Mouse (Mus musculus): ENCODE data around the gene Rlim. TPM values are rescaled to one million over a fixed set of nuclear protein-coding genes. Genes with fewer than 3 reads are reported as not detected.
A peak's percentile ranks its signal among the peaks of the same experiment; 100 is the strongest.

Rlim gene
- total RNA-seq, 2 experiments from 2014 or later: 48.5 to 52.3 TPM

GRCm38 (mm10) chrX:103980036-103980435 lies 1.0 kb downstream of the Rlim start:
- H3K4me3 ChIP-seq: peak overlapping the region; percentile 72
- no peak for TF ChIP-seq CTCF (conservative IDR thresholded peaks at IDR 0.05)
- peak overlapping the region; percentile 93 for H3K27ac ChIP-seq
- DNase-seq (ENCODE audit: low spot score in 2 of 2): no peak

GRCm38 (mm10) chrX:103939701-103940100 lies 41.4 kb downstream of the Rlim start:
- H3K4me3 ChIP-seq: no peak overlapping the region
- DNase-seq (ENCODE audit: low spot score in 2 of 2): no peak
- TF ChIP-seq CTCF (conservative IDR thresholded peaks at IDR 0.05): no peak
- no peak overlapping the region for H3K27ac ChIP-seq

GRCm38 (mm10) chrX:103937333-103937732 lies 43.8 kb downstream of the Rlim start:
- Histone ChIP-seq H3K4me3 (no peak overlapping the region), H3K27ac (no peak overlapping the region)
- DNase-seq (ENCODE audit: low spot score in 2 of 2): peak; percentile 9 to 43
- peak; percentile 81 for TF ChIP-seq CTCF (conservative IDR thresholded peaks at IDR 0.05)

- no peak overlapping the region for H3K4me3 ChIP-seq
- H3K27ac ChIP-seq: no peak overlapping the region
- no peak for DNase-seq (ENCODE audit: low spot score in 2 of 2)
- no peak for TF ChIP-seq CTCF (conservative IDR thresholded peaks at IDR 0.05)
Measured at GRCm38 (mm10) chrX:103922436-103922835, 58.6 kb downstream of the Rlim start.

GRCm38 (mm10) chrX:103918954-103919353 lies 62.1 kb downstream of the Rlim start:
- Histone ChIP-seq H3K27ac (no peak overlapping the region), H3K4me3 (no peak overlapping the region)
- TF ChIP-seq CTCF (conservative IDR thresholded peaks at IDR 0.05): peak; percentile 47
- no peak for DNase-seq (ENCODE audit: low spot score in 2 of 2)

- peak; percentile 84 for TF ChIP-seq CTCF (conservative IDR thresholded peaks at IDR 0.05)
- Histone ChIP-seq H3K27ac (no peak overlapping the region), H3K4me3 (no peak overlapping the region)
- peak; percentile 49 to 68 for DNase-seq (ENCODE audit: low spot score in 2 of 2)
Measured at GRCm38 (mm10) chrX:103914790-103915189, 66.3 kb downstream of the Rlim start.

Other genes with a start within 250 kb of the Rlim start
- 10 to 100 TPM; 34.9 to 35.7 TPM for gene Slc16a2, start 159.3 kb downstream of the Rlim start, total RNA-seq (2021)
- gene Nexmif, start 219.9 kb upstream of the Rlim start, total RNA-seq (2021): 10 to 100 TPM; 35.8 to 39.3 TPM